Comparison of ENCODE assay signal across 15 mouse cellular contexts in the genomic region with DNA sequence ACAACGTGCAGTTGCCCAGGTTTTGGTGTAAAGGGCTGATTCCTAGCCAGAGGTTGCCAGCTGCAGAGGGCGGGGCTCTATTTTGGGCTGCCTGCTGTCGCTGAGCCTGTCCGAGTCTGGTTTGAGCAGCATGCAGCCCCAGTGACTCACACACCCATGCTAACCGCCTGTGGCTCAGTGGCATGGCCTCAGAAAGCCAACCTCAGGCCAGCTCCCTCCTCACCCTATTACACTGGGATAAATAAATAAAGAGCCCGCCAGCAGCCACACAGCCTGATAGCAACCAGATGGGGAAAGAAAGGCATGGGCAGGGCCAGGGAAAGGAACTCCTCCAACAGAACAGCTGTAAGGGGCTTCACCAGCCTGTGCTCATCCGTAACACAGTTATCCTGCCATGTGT.
DNase-seq lines count a peak whose midpoint lies in the region; ATAC-seq lines count a peak whose summit lies in the region.
"Had no signal": no experiment of that assay in that cellular context is flagged by ENCODE, and none has a peak within 500 bp of the region (broad histone marks: within the 10 kb centered on the region; RNA-seq: fewer than 3 reads in every experiment).

No protein-coding gene starts in this region.

- H3K4me3 ChIP-seq in limb, embryonic 10.5 days, result no peak overlapping the region
- H3K4me3 ChIP-seq: hindbrain, embryonic 15.5 days had no signal

- H3K4me1 ChIP-seq in limb, embryonic 10.5 days, result peaks cover 8% of the 10 kb centered on the region
- H3K4me1 ChIP-seq: hindbrain, embryonic 15.5 days had no signal

- no peaks in the 10 kb centered on the region for H3K27me3 ChIP-seq in limb, embryonic 10.5 days (ENCODE audit: low read depth, poor library complexity, severe bottlenecking)
- H3K27me3 ChIP-seq: hindbrain, embryonic 15.5 days had no signal

- no peaks in the 10 kb centered on the region for H3K36me3 ChIP-seq in limb, embryonic 10.5 days
- H3K36me3 ChIP-seq: hindbrain, embryonic 15.5 days had no signal

- no peak for ATAC-seq in cerebellum, adult (ENCODE audit: insufficient number of reproducible peaks, low FRiP score, low TSS enrichment)
- ATAC-seq: forebrain, embryonic 14.5 days had no signal

- 16% methylated on average over 7 of the region's 7 CpGs for WGBS in limb, embryonic 10.5 days

- H3K27ac ChIP-seq in limb, embryonic 10.5 days, result no peak overlapping the region
- H3K27ac ChIP-seq: hindbrain, embryonic 15.5 days; macrophage had no signal

- DNase-seq in adrenal gland, adult 8-10 months, result peak; percentile 4
- no peak for DNase-seq in adrenal gland, adult 18-20 months (ENCODE audit: low spot score in 2 of 2)
- DNase-seq in retina, embryonic 14.5 days (ENCODE audit: low spot score), result peak; percentile 13
- no peak for DNase-seq in retina, postnatal 1 day
- peak; percentile 34 for DNase-seq in limb, embryonic 10.5 days (ENCODE audit: low spot score)
- no peak for DNase-seq in thymus, postnatal 14 days
- DNase-seq in thymus, postnatal 25 days, result no peak
- DNase-seq: B cell, adult 2 months; cerebellum, postnatal 10 days; right cerebral cortex, postnatal 4 days; thymus, adult 2 months had no signal

- H3K9me3 ChIP-seq in limb, embryonic 10.5 days (replicated peaks), result no peaks in the 10 kb centered on the region
- H3K9me3 ChIP-seq: hindbrain, embryonic 15.5 days had no signal

Comparison
In these comparisons a context has a peak if more than half of its experiments do, and no peak if none do; other contexts are left out.
1. DNase-seq: peak in adrenal gland, adult 8-10 months (single experiment), retina, embryonic 14.5 days (single experiment) and limb, embryonic 10.5 days (single experiment); none in adrenal gland, adult 18-20 months (0 of 2), retina, postnatal 1 day (single experiment), thymus, postnatal 14 days (single experiment) and thymus, postnatal 25 days (single experiment).